ENCODE assay signal across 23 mouse cellular contexts in genomic region chr5:74729567-74729966, GRCm38 (mm10). TPM values are rescaled to one million over a fixed set of nuclear protein-coding genes. Genes with fewer than 3 reads are reported as not detected.
A peak's percentile ranks its signal among the peaks of the same experiment; 100 is the strongest.
DNase-seq lines count a peak whose midpoint lies in the region; ATAC-seq and TF ChIP-seq lines count a peak whose summit lies in the region.
"Had no signal": no experiment of that assay in that cellular context is flagged by ENCODE, and none has a peak within 500 bp of the region (broad histone marks: within the 10 kb centered on the region; RNA-seq: fewer than 3 reads in every experiment).

No protein-coding gene starts in this region.

- H3K27ac ChIP-seq in intestine, embryonic 15.5 days: 0 out of 2 replicates have a peak overlapping the region, but pooled peaks have one; percentile 22
- H3K27ac ChIP-seq in intestine, postnatal 0 days (ENCODE audit: low read depth, low read length): no peak overlapping the region
- no peak overlapping the region for H3K27ac ChIP-seq in MEL (ENCODE audit: control insufficient read depth, low read depth, low read length)
- H3K27ac ChIP-seq in heart, embryonic 14.5 days (replicated peaks in 1 of 2; ENCODE audit: control insufficient read depth in 1 of 2, insufficient read depth in 1 of 2, low read depth in 2 of 2, low read length in 2 of 2): no peak overlapping the region
- H3K27ac ChIP-seq: forebrain, embryonic 15.5 days; hindbrain, embryonic 15.5 days; limb, embryonic 13.5 days; midbrain, embryonic 12.5 days; neural tube, embryonic 12.5 days had no signal

- TF ChIP-seq RAD21 in MEL (IDR thresholded peaks at IDR 0.05; ENCODE audit: low read depth, low read length): no peak

- TF ChIP-seq CTCF in intestine, postnatal 0 days (IDR thresholded peaks at IDR 0.05; ENCODE audit: low read depth): no peak
- no peak for TF ChIP-seq CTCF in MEL (IDR thresholded peaks at IDR 0.05 in 2 of 3, conservative IDR thresholded peaks at IDR 0.05 in 1 of 3; ENCODE audit: control insufficient read depth in 1 of 3, insufficient read depth in 1 of 3, low read depth in 2 of 3, low read length in 3 of 3, poor library complexity in 1 of 3, severe bottlenecking in 1 of 3)

- H3K9me3 ChIP-seq in intestine, embryonic 15.5 days: no peaks in the 10 kb centered on the region
- H3K9me3 ChIP-seq in intestine, postnatal 0 days (ENCODE audit: control insufficient read depth): no peaks in the 10 kb centered on the region
- no peaks in the 10 kb centered on the region for H3K9me3 ChIP-seq in MEL (replicated peaks; ENCODE audit: insufficient read depth, low read length)
- peaks cover 3% of the 10 kb centered on the region; the same call in 1 of the 2 replicates for H3K9me3 ChIP-seq in heart, embryonic 14.5 days (ENCODE audit: control insufficient read depth, low read length)
- H3K9me3 ChIP-seq: hindbrain, embryonic 15.5 days; midbrain, embryonic 12.5 days; neural tube, embryonic 12.5 days had no signal

- no peak for TF ChIP-seq POLR2A in MEL (IDR thresholded peaks at IDR 0.05; ENCODE audit: control insufficient read depth in 1 of 2, insufficient read depth in 1 of 2, low read depth in 1 of 2, low read length in 2 of 2, poor library complexity in 1 of 2)

- peak; percentile 56 to 77 for TF ChIP-seq EP300 in MEL (IDR thresholded peaks at IDR 0.05; ENCODE audit: low read depth in 1 of 2, low read length in 2 of 2)

- no peaks in the 10 kb centered on the region for H3K27me3 ChIP-seq in intestine, embryonic 15.5 days (replicated peaks)
- no peaks in the 10 kb centered on the region for H3K27me3 ChIP-seq in intestine, postnatal 0 days (replicated peaks; ENCODE audit: control insufficient read depth, insufficient read depth, low read length)
- peaks cover 5 to 7% of the 10 kb centered on the region in 2 experiments for H3K27me3 ChIP-seq in MEL (ENCODE audit: control insufficient read depth in 1 of 2, insufficient read depth in 2 of 2, low read length in 2 of 2)
- peaks cover 44% of the 10 kb centered on the region for H3K27me3 ChIP-seq in heart, embryonic 14.5 days (ENCODE audit: control insufficient read depth, insufficient read depth, low read length)
- H3K27me3 ChIP-seq: forebrain, embryonic 15.5 days; hindbrain, embryonic 15.5 days; limb, embryonic 13.5 days; neural tube, embryonic 12.5 days had no signal

- no peaks in the 10 kb centered on the region for H3K79me2 ChIP-seq in MEL (ENCODE audit: control insufficient read depth, insufficient read depth, low read length, poor library complexity)

- 0 out of 2 replicates have a peak, but pooled peaks cover 3% of the 10 kb centered on the region for H3K4me1 ChIP-seq in intestine, embryonic 15.5 days (replicated peaks)
- H3K4me1 ChIP-seq in intestine, postnatal 0 days (replicated peaks; ENCODE audit: control insufficient read depth, insufficient read depth, low read length): no peaks in the 10 kb centered on the region; the same call in 1 of the 2 replicates
- H3K4me1 ChIP-seq in MEL (ENCODE audit: control insufficient read depth in 1 of 2, insufficient read depth in 2 of 2, low read length in 2 of 2): peaks cover 0 to 7% of the 10 kb centered on the region in 2 experiments; a peak in 1 of 4 replicates
- H3K4me1 ChIP-seq in heart, embryonic 14.5 days (ENCODE audit: control insufficient read depth in 2 of 2, insufficient read depth in 2 of 2, low read length in 2 of 2): peaks cover 12 to 21% of the 10 kb centered on the region in 2 experiments
- H3K4me1 ChIP-seq: forebrain, embryonic 15.5 days; neural tube, embryonic 12.5 days had no signal

- peak; percentile 61 for DNase-seq in MEL (ENCODE audit: low read depth, low spot score)
- DNase-seq in ovary, adult 18-20 months (ENCODE audit: low spot score): no peak
- DNase-seq: adrenal gland, adult 2 months; B cell, adult 2 months; cerebellum, postnatal 10 days; gastrocnemius, postnatal 14 days; kidney, adult 11 months; layer of hippocampus, postnatal 36 days; liver, postnatal 0 days; lung, postnatal 4 days; spleen, adult 18-20 months; thymus, adult 18-20 months; thymus, postnatal 4 days had no signal

- H3K4me2 ChIP-seq in intestine, embryonic 15.5 days (replicated peaks): no peak overlapping the region
- no peak overlapping the region for H3K4me2 ChIP-seq in intestine, postnatal 0 days (replicated peaks; ENCODE audit: low read depth)
- no peak overlapping the region for H3K4me2 ChIP-seq in heart, embryonic 14.5 days (ENCODE audit: low read length)
- H3K4me2 ChIP-seq: forebrain, embryonic 15.5 days; hindbrain, embryonic 15.5 days; limb, embryonic 13.5 days; midbrain, embryonic 12.5 days; neural tube, embryonic 12.5 days had no signal

- ATAC-seq in intestine, embryonic 15.5 days: no peak
- ATAC-seq in intestine, postnatal 0 days: no peak
- 0 out of 2 replicates have a peak, but pooled peaks have one; percentile 25 for ATAC-seq in heart, embryonic 14.5 days (ENCODE audit: insufficient number of reproducible peaks, insufficient read depth, low FRiP score, low read depth)
- peak; percentile 30; the same call in 1 of the 2 replicates for ATAC-seq in megakaryocyte, adult 5-6 weeks (ENCODE audit: poor library complexity, severe bottlenecking)
- no peak for ATAC-seq in cerebellum, adult (ENCODE audit: insufficient number of reproducible peaks, low FRiP score, low TSS enrichment)
- ATAC-seq: forebrain, embryonic 15.5 days; liver, postnatal 0 days had no signal

- 64% methylated on average over 6 of the region's 6 CpGs for WGBS in intestine, embryonic 15.5 days
- WGBS in intestine, postnatal 0 days: 53% methylated on average over 6 of the region's 6 CpGs
- 16% methylated on average over 6 of the region's 6 CpGs for WGBS in heart, embryonic 14.5 days

- H3K9ac ChIP-seq in intestine, embryonic 15.5 days: no peak overlapping the region
- no peak overlapping the region for H3K9ac ChIP-seq in intestine, postnatal 0 days (ENCODE audit: low read depth, low read length)
- no peak overlapping the region for H3K9ac ChIP-seq in MEL (ENCODE audit: control insufficient read depth, low read depth, low read length, poor library complexity, severe bottlenecking)
- no peak overlapping the region for H3K9ac ChIP-seq in heart, embryonic 14.5 days (ENCODE audit: low read length)
- H3K9ac ChIP-seq: forebrain, embryonic 15.5 days; hindbrain, embryonic 15.5 days; limb, embryonic 13.5 days; liver, postnatal 0 days; midbrain, embryonic 12.5 days; neural tube, embryonic 12.5 days had no signal

- no peak overlapping the region for H3K4me3 ChIP-seq in intestine, embryonic 15.5 days (replicated peaks)
- no peak overlapping the region for H3K4me3 ChIP-seq in intestine, postnatal 0 days (ENCODE audit: low read depth, low read length)
- no peak overlapping the region for H3K4me3 ChIP-seq in MEL (ENCODE audit: control insufficient read depth in 1 of 2, insufficient read depth in 1 of 2, low read depth in 2 of 2, low read length in 2 of 2)
- no peak overlapping the region for H3K4me3 ChIP-seq in heart, embryonic 14.5 days (ENCODE audit: control insufficient read depth in 1 of 2, insufficient read depth in 1 of 2, low read depth in 1 of 2, low read length in 2 of 2)
- H3K4me3 ChIP-seq: forebrain, embryonic 15.5 days; hindbrain, embryonic 15.5 days; limb, embryonic 13.5 days; midbrain, embryonic 12.5 days; neural tube, embryonic 12.5 days had no signal

- H3K36me3 ChIP-seq in intestine, embryonic 15.5 days: no peaks in the 10 kb centered on the region
- H3K36me3 ChIP-seq in intestine, postnatal 0 days (ENCODE audit: control insufficient read depth, insufficient read depth): no peaks in the 10 kb centered on the region
- H3K36me3 ChIP-seq in MEL (ENCODE audit: control insufficient read depth in 1 of 2, insufficient read depth in 2 of 2, low read length in 2 of 2): no peaks in the 10 kb centered on the region
- no peaks in the 10 kb centered on the region for H3K36me3 ChIP-seq in heart, embryonic 14.5 days (ENCODE audit: control insufficient read depth, insufficient read depth, low read length)
- H3K36me3 ChIP-seq: forebrain, embryonic 15.5 days; hindbrain, embryonic 15.5 days; limb, embryonic 13.5 days; midbrain, embryonic 12.5 days; neural tube, embryonic 12.5 days had no signal

TF ChIP-seq in MEL, 35 proteins besides CTCF, POLR2A, EP300 and RAD21:
- no peak for TF ChIP-seq NRF1 (IDR thresholded peaks at IDR 0.05; ENCODE audit: insufficient read depth, low read depth, low read length, poor library complexity, severe bottlenecking)
- peak; percentile 87 for TF ChIP-seq GATA1 (IDR thresholded peaks at IDR 0.05; ENCODE audit: low read depth, low read length)
- TF ChIP-seq USF2 (IDR thresholded peaks at IDR 0.05; ENCODE audit: borderline replicate concordance in 1 of 2, insufficient read depth in 1 of 2, low read depth in 1 of 2, low read length in 2 of 2): no peak
- peak; percentile 59 for TF ChIP-seq TCF12 (IDR thresholded peaks at IDR 0.05; ENCODE audit: low read depth, low read length)
- peak; percentile 64 for TF ChIP-seq ELF1 (IDR thresholded peaks at IDR 0.05; ENCODE audit: low read depth, low read length)
- no peak for TF ChIP-seq USF1 (IDR thresholded peaks at IDR 0.05; ENCODE audit: low read depth, low read length)
- TF ChIP-seq GABPA (IDR thresholded peaks at IDR 0.05; ENCODE audit: low read depth, low read length): no peak
- no peak for TF ChIP-seq MEF2A (IDR thresholded peaks at IDR 0.05; ENCODE audit: extremely low read depth, insufficient replicate concordance, low read depth, low read length, poor library complexity, severe bottlenecking)
- TF ChIP-seq TAL1 (IDR thresholded peaks at IDR 0.05; ENCODE audit: low read length): peak; percentile 62; the same call in 1 of the 2 replicates
- no peak for TF ChIP-seq NELFE (IDR thresholded peaks at IDR 0.05; ENCODE audit: low read depth, low read length)
- TF ChIP-seq RCOR1 (IDR thresholded peaks at IDR 0.05; ENCODE audit: low read depth, low read length): peak; percentile 75
TF ChIP-seq in MEL: peak in this region for 5.

RNA-seq across cellular contexts. Expression of gene Lnx1, which starts 26.9 kb away (rescaled TPM):
- 5.9 and 6.0 TPM in 2 replicates for polyA plus RNA-seq in intestine, embryonic 15.5 days (2015; fragmentation: Nextera tagmentation; extraction: Ambion mirVana)
- polyA plus RNA-seq in intestine, postnatal 0 days (2015; fragmentation: Nextera tagmentation; extraction: Ambion mirVana): 5.0 and 5.5 TPM in 2 replicates
- not detected in 2 replicates for total RNA-seq in MEL (2012; rRNA removed)
- polyA plus RNA-seq in MEL (2012; ENCODE audit: insufficient read depth in 1 of 2, insufficient read length in 2 of 2, low read depth in 1 of 2, low replicate concordance in 2 of 2, missing spikeins in 1 of 2): under 1 TPM in 1 of 2 experiments, not detected in 1; 0.06 TPM
- 1.5 and 2.1 TPM in 2 replicates for polyA plus RNA-seq in heart, embryonic 14.5 days (2014; fragmentation: Nextera tagmentation; extraction: Ambion mirVana)
- total RNA-seq in megakaryocyte, adult 5-6 weeks (2015): not detected in 2 replicates
- not detected in 2 replicates for total RNA-seq in megakaryocyte, adult 5-6 weeks (2017)

Comparison
In these comparisons a context has a peak if more than half of its experiments do, and no peak if none do; other contexts are left out.
1. ATAC-seq: peak in heart, embryonic 14.5 days (single experiment) and megakaryocyte, adult 5-6 weeks (single experiment); none in intestine, embryonic 15.5 days (single experiment), intestine, postnatal 0 days (single experiment) and cerebellum, adult (single experiment).